Mouse (Mus musculus): ENCODE data around the gene Ssbp4.

- TF ChIP-seq POLR2A (IDR thresholded peaks at IDR 0.05; ENCODE audit: borderline replicate concordance, low read depth, low read length), result no peak
- no peak for TF ChIP-seq CTCF (IDR thresholded peaks at IDR 0.05; ENCODE audit: low read depth, low read length)
Measured at GRCm38 (mm10) chr8:70574915-70575314, 33.8 kb downstream of the Ssbp4 start.
